Mouse (Mus musculus) embryonic facial prominence, embryonic 12.5 days (tissue): Measurements from ENCODE around the gene Cdhr2. TPM values are rescaled to one million over a fixed set of nuclear protein-coding genes. Genes with fewer than 3 reads are reported as not detected.

Experiments
- ATAC-seq: fragments of 200-750 bp; cut with Nextera tagmentation; 2 replicates; pipeline ENCODE4 v1.8.0; 2017; ENCODE audit not compliant: insufficient number of reproducible peaks, insufficient read depth, low FRiP score, low TSS enrichment
- H3K27ac ChIP-seq: fragments of 300-500 bp; sonication (generic); 2 replicates; pipeline ENCODE4 v1.5.1; 2016; ENCODE audit warnings: mild to moderate bottlenecking
- H3K27me3 ChIP-seq: fragments of 300-500 bp; sonication (generic); 2 replicates; pipeline ENCODE4 v1.6.1; 2016; ENCODE audit warnings: mild to moderate bottlenecking, moderate library complexity
- H3K36me3 ChIP-seq: fragments of 300-500 bp; sonication (generic); 2 replicates; pipeline ENCODE4 v1.6.1; 2016; ENCODE audit warnings: mild to moderate bottlenecking
- H3K4me1 ChIP-seq: fragments of 300-500 bp; sonication (generic); 2 replicates; pipeline ENCODE4 v1.6.1; 2016
- H3K4me2 ChIP-seq: fragments of 300-500 bp; sonication (generic); replicated peaks from 2 replicates; pipeline ENCODE4 v1.6.1; 2016; ENCODE audit warnings: mild to moderate bottlenecking, moderate library complexity
- H3K4me3 ChIP-seq: fragments of 300-500 bp; sonication (generic); 2 replicates; pipeline ENCODE4 v1.5.1; 2016; ENCODE audit warnings: mild to moderate bottlenecking
- H3K9ac ChIP-seq: fragments of 300-500 bp; sonication (generic); 2 replicates; pipeline ENCODE4 v1.6.1; 2016; ENCODE audit warnings: mild to moderate bottlenecking, moderate library complexity
- H3K9me3 ChIP-seq: fragments of 300-500 bp; sonication (generic); 2 replicates; pipeline ENCODE4 v1.6.1; 2016; ENCODE audit warnings: mild to moderate bottlenecking, moderate library complexity
- WGBS: fragments of 180-500 bp; shearing (Covaris S2); methylation state at CpG from one replicate; pipeline ENCODE4 v1.1.7; 2016; 5-methylcytosine and 5-hydroxymethylcytosine counted together
- polyA plus RNA-seq: library from polyadenylated mRNA; unstranded; fragments of >200 nt; fragmentation: Nextera tagmentation; extraction: Ambion mirVana; gene quantifications from 2 replicates; pipeline ENCODE4 v1.2.1, GENCODE M21; 2016

Cdhr2 gene
- polyA plus RNA-seq, 1 experiment from 2014 or later = 0.05 TPM

DNA sequence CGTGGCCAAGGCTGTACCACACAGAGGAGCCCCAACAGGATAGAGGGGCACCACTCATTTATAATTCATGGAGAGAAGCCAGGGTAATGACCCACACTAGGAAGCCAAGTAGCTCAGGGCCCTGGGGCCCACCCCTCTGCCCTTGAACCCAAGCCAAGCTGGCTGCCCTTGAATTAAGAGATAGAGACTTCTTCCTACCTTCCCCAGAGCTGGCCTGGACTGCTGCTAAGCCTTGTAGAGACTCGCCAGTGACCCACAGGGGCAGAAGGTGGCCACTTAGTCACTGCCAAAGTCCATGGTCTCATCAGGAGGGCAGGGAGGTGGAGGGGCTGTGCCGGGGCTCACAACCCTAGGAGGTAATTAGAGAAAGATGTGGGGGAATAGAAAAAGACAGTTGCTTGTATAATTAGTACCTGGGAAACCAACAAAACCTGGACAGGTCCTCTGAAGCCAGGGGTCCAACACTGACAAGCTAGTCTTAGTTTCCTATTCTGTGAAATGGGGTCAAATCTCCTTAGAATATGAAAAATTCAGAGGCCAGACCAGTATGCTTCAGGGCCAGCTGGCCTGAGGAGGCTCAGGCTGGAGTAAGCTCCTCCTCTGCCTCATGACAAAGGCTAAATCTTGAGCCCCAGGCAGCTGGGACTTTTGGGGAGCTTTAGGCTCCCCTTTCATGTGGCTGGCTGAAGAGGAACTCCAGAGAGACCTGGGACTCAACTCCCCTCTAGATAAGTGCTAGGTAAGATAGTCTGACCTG lies 16.9 kb upstream of the Cdhr2 start:
- Histone ChIP-seq H3K27me3 (no peaks in the 10 kb centered on the region), H3K4me1 (peaks cover 25% of the 10 kb centered on the region), H3K9me3 (no peaks in the 10 kb centered on the region), H3K4me2 (peak overlapping the region; percentile 80; the same call in 1 of the 2 replicates), H3K27ac (no peak overlapping the region), H3K4me3 (peak overlapping the region; percentile 86; the same call in 1 of the 2 replicates), H3K36me3 (peaks cover 54% of the 10 kb centered on the region), H3K9ac (0 out of 2 replicates have a peak overlapping the region, but pooled peaks have one; percentile 0)
- WGBS = 59% methylated on average over 3 of the region's 3 CpGs
- no peak for ATAC-seq

- H3K27ac ChIP-seq = no peak overlapping the region
- 46% methylated on average over 2 of the region's 2 CpGs for WGBS
Measured at GRCm38 (mm10) chr13:54685174-54685573, 16.1 kb upstream of the Cdhr2 start.

GRCm38 (mm10) chr13:54686139-54687053 lies 14.9 kb upstream of the Cdhr2 start:
- H3K4me1 ChIP-seq = peaks cover 30% of the 10 kb centered on the region
- H3K9ac ChIP-seq = peak overlapping the region; percentile 97
- H3K36me3 ChIP-seq = peaks cover 35% of the 10 kb centered on the region
- no peaks in the 10 kb centered on the region for H3K27me3 ChIP-seq
- H3K27ac ChIP-seq = peak overlapping the region; percentile 97
- 7% methylated on average over 19 of the region's 19 CpGs for WGBS
- peak overlapping the region; percentile 86 for H3K4me3 ChIP-seq
- H3K4me2 ChIP-seq = peak overlapping the region; percentile 80
- H3K9me3 ChIP-seq = no peaks in the 10 kb centered on the region
- ATAC-seq = no peak

More at GRCm38 (mm10) chr13:54685174-54685573, 16.1 kb upstream of the Cdhr2 start:
- peaks cover 47% of the 10 kb centered on the region for H3K36me3 ChIP-seq
- no peaks in the 10 kb centered on the region for H3K9me3 ChIP-seq
- H3K9ac ChIP-seq = peak overlapping the region; percentile 97
- peak overlapping the region; percentile 80 for H3K4me2 ChIP-seq
- peaks cover 25% of the 10 kb centered on the region for H3K4me1 ChIP-seq
- H3K27me3 ChIP-seq = no peaks in the 10 kb centered on the region
- ATAC-seq = no peak
- H3K4me3 ChIP-seq = peak overlapping the region; percentile 86

DNA sequence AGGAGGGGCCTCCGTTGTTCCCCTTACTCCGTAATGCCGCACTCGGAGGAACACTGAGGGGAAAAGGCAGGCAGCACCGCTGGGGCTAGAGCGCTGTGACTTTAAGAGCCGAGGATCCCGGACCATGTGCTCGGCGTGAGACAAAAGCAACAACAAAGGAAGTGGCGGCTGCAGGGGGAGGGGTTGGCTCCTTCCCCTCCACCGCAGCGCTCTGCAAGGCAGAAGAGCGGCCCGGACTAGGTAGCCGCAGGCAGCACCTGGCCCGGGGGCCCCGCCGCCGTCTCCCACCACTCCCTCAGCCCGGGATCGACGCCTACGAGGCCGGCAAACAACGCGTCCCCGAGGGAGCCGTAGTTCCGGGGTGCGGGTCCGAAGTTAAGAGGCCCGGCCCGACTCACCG lies 14.2 kb upstream of the Cdhr2 start:
- H3K9ac ChIP-seq = peak overlapping the region; percentile 97
- peaks cover 35% of the 10 kb centered on the region for H3K4me1 ChIP-seq
- peak overlapping the region; percentile 80 for H3K4me2 ChIP-seq
- H3K27me3 ChIP-seq = no peaks in the 10 kb centered on the region
- peak overlapping the region; percentile 86 for H3K4me3 ChIP-seq
- H3K9me3 ChIP-seq = no peaks in the 10 kb centered on the region
- peak; percentile 68 for ATAC-seq
- under 1% methylated on average over 35 of the region's 35 CpGs for WGBS
- H3K36me3 ChIP-seq = peaks cover 28% of the 10 kb centered on the region
- peak overlapping the region; percentile 97 for H3K27ac ChIP-seq

DNA sequence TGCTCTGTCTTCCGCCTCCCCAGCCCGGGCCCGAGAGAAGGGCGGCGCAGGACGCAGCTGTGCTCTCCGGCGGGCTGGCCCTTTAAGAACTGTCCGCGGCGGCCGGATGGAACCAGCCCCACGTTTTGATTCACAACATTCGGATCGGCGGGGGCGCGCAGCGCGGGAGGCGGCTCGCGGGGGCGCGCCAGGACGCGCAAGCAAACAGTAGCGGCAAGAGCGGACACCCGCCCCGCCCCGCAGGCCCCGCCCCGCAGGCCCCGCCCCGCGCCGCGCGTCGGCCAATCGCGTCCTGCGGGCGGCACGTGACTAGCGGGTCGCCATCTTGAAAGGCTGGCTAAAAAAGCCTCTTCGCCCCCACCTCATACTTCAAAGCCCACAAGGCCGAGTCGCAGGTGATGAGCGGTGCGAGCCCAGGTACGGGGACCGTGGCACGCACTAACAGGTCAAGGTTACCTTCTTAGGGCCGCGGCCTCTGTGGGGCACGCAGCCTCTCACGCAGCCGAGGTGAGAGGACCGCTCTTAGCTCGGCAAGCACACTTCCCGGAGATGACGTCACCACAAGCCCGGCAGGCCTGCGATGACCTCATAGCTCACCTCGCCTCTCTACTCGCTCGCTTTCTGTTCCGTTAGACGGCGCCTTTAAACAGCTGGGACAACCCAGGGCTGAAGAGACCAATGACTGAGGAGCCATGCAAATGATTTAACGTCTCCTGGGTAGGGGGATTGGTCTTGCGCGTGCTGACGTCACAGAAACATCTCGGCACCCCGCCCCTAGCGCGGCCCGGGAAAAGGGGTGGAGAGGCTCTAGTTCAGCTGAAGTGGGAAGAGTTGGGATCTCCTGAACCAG lies 13.5 kb upstream of the Cdhr2 start:
- H3K4me3 ChIP-seq = peak overlapping the region; percentile 86
- peak overlapping the region; percentile 80 for H3K4me2 ChIP-seq
- under 1% methylated on average over 82 of the region's 82 CpGs for WGBS
- H3K9me3 ChIP-seq = no peaks in the 10 kb centered on the region
- H3K27ac ChIP-seq = peak overlapping the region; percentile 97
- H3K4me1 ChIP-seq = peaks cover 42% of the 10 kb centered on the region
- peaks cover 21% of the 10 kb centered on the region for H3K36me3 ChIP-seq
- peak; percentile 91 for ATAC-seq
- H3K27me3 ChIP-seq = no peaks in the 10 kb centered on the region
- peak overlapping the region; percentile 97 for H3K9ac ChIP-seq

DNA sequence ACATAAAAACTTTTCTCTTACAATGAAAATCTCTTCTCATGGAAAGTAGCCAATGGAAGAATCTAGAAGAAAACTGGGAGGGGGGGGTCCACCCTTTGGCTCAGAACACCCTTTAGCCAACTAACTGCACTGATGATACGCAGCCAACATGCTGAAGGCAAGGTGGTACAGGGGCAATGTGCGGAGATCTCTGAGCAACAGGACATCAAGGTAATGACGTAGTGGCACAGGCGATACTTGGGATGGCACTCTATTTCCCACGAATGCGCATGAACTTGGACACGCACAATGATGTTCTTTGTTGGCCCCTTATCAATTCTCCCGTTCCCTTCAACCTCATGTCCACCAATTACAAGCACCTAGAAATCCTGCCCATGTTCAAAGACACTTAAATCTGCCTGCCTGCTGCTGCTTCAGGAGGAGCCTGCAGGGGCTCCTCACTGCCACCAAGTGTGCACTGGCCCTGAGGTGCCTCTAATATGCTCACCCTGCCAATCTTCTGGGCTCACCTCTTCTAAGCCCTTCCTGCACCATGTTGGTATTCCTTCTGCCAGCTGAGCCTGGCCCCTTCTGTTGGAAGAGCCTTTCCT lies 11.0 kb upstream of the Cdhr2 start:
- Histone ChIP-seq H3K4me1 (peaks cover 36% of the 10 kb centered on the region), H3K36me3 (no peaks in the 10 kb centered on the region), H3K9me3 (no peaks in the 10 kb centered on the region), H3K27ac (no peak overlapping the region), H3K4me2 (no peak overlapping the region), H3K9ac (no peak overlapping the region), H3K4me3 (no peak overlapping the region), H3K27me3 (no peaks in the 10 kb centered on the region)
- ATAC-seq = no peak
- WGBS = 95% methylated on average over 8 of the region's 8 CpGs

DNA sequence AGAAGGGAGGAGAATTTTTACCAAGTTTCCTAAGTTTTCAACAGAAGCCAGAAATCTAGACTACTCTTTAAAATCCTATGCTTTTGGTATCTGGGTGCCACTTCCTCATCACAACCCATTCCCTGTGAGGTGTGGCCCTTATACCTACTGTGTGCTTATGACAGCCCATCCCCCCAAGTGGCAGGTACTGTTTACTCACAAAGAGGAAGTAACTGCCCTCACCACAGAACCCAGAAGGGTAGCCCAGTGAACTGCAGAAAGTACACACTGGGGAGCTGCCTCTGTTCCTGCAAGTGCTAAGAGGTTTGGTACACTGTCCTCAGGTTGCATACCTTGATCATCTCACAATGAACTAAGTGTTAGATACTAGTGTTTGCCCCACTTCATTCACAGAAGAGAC lies 9.5 kb upstream of the Cdhr2 start:
- Histone ChIP-seq H3K9me3 (no peaks in the 10 kb centered on the region), H3K4me1 (peaks cover 24% of the 10 kb centered on the region), H3K27me3 (no peaks in the 10 kb centered on the region), H3K36me3 (no peaks in the 10 kb centered on the region), H3K9ac (peak overlapping the region; percentile 90; the same call in 1 of the 2 replicates), H3K4me2 (peak overlapping the region; percentile 88; the same call in 1 of the 2 replicates), H3K27ac (no peak overlapping the region), H3K4me3 (no peak overlapping the region)
- no peak for ATAC-seq

- Histone ChIP-seq H3K9me3 (no peaks in the 10 kb centered on the region), H3K27ac (peak overlapping the region; percentile 87), H3K4me2 (peak overlapping the region; percentile 88), H3K27me3 (no peaks in the 10 kb centered on the region), H3K4me3 (peak overlapping the region; percentile 76), H3K4me1 (peaks cover 24% of the 10 kb centered on the region), H3K9ac (peak overlapping the region; percentile 90), H3K36me3 (no peaks in the 10 kb centered on the region)
- 12% methylated on average over 21 of the region's 21 CpGs for WGBS
- ATAC-seq = no peak
Measured at GRCm38 (mm10) chr13:54692711-54693557, 8.3 kb upstream of the Cdhr2 start.

- Histone ChIP-seq H3K9ac (peak within 1 kb of the TSS; percentile 90), H3K27ac (peak within 1 kb of the TSS; percentile 88), H3K4me2 (peak within 1 kb of the TSS; percentile 88), H3K4me3 (peak within 1 kb of the TSS; percentile 76), H3K4me1 (peaks cover 20% of the 10 kb centered on the region), H3K36me3 (no peaks in the 10 kb centered on the region), H3K27me3 (no peaks in the 10 kb centered on the region), H3K9me3 (no peaks in the 10 kb centered on the region)
- under 1% methylated on average over 77 of the region's 92 CpGs for WGBS
- ATAC-seq = peak; percentile 99
Measured at GRCm38 (mm10) chr13:54693558-54694347, 7.5 kb upstream of the Cdhr2 start, which contains the start of gene Rnf44. Gene Rnf44 (minus strand): TSS chr13:54693907.
